Mouse (Mus musculus) testis, adult 2 months (tissue): Measurements from ENCODE around the gene Gm35549. TPM values are rescaled to one million over a fixed set of nuclear protein-coding genes. Genes with fewer than 3 reads are reported as not detected.

ENCODE experiments used
- H3K27ac ChIP-seq: fragments of 200-500 bp; 2 replicates; pipeline ENCODE4 v1.5.1; 2012; ENCODE audit warnings: low read depth, low read length; ENCODE audit not compliant: control insufficient read depth, insufficient read depth
- H3K27me3 ChIP-seq: fragments of 200-500 bp; 2 replicates; pipeline ENCODE4 v1.6.1; 2012; ENCODE audit warnings: mild to moderate bottlenecking, low read length, moderate library complexity; ENCODE audit not compliant: control insufficient read depth, insufficient read depth
- H3K36me3 ChIP-seq: fragments of 200-500 bp; 2 replicates; pipeline ENCODE4 v1.6.1; 2012; ENCODE audit warnings: mild to moderate bottlenecking, low read length; ENCODE audit not compliant: control insufficient read depth, insufficient read depth
- H3K4me1 ChIP-seq: fragments of 200-500 bp; 2 replicates; pipeline ENCODE4 v1.6.1; 2012; ENCODE audit warnings: low read length; ENCODE audit not compliant: control insufficient read depth, insufficient read depth
- H3K4me3 ChIP-seq: fragments of 200-500 bp; 2 replicates; pipeline ENCODE4 v1.5.1; 2012; ENCODE audit warnings: low read depth, mild to moderate bottlenecking, low read length, moderate library complexity, mixed read lengths; ENCODE audit not compliant: control insufficient read depth
- CTCF ChIP-seq: fragments of 200-500 bp; IDR thresholded peaks from 2 replicates; pipeline ENCODE4 v1.5.1; 2012; ENCODE audit warnings: low read depth, mild to moderate bottlenecking, inconsistent platforms, low read length, moderate library complexity; ENCODE audit not compliant: control insufficient read depth, insufficient read depth, insufficient replicate concordance
- POLR2A ChIP-seq: fragments of 200-500 bp; IDR thresholded peaks from 2 replicates; pipeline ENCODE4 v1.6.1; 2012; ENCODE audit warnings: low read depth, mild to moderate bottlenecking, inconsistent platforms, low read length, moderate library complexity; ENCODE audit not compliant: control insufficient read depth
- polyA plus RNA-seq: library from polyadenylated mRNA; depleted of rRNA; stranded (reverse); fragments of >200 nt; gene quantifications from 2 replicates; pipeline ENCODE4 v1.2.3, GENCODE M21; 2012; rRNA removed

Gm35549 gene
- 27.7 and 28.0 TPM in 2 replicates for polyA plus RNA-seq

DNA sequence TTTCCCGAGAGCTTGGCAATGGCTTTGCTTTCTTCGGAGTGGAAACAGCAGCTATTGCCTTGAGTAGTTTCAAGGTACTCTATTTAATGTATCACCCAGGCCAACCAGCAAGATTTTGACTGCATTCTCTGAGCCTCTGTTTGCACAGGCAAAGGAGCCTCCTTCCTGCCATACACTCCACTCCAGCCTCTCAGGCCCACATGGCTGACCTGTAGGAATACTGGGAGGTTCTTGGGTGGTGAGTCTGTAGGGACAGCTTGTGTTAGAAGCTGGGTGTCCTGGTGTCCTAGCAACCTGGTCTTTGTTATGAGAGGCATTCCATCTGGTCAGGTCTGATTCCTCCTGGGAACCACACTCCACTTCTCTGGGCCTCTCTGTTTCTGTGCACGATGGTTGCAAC lies at the start of gene Gm35549:
Gm35549 (minus strand) TSS at position 276 of the 400 bp plus-strand sequence.
- H3K4me3 ChIP-seq = peak within 1 kb of the TSS; percentile 67
- TF ChIP-seq CTCF = no peak
- TF ChIP-seq POLR2A = peak; percentile 23; the same call in 1 of the 2 replicates
- H3K4me1 ChIP-seq = no peaks in the 10 kb centered on the region; the same call in 1 of the 2 replicates
- 0 out of 2 replicates have a peak within 1 kb of the TSS, but pooled peaks have one; percentile 10 for H3K27ac ChIP-seq
- no peaks in the 10 kb centered on the region for H3K27me3 ChIP-seq
- no peaks in the 10 kb centered on the region for H3K36me3 ChIP-seq

GRCm38 (mm10) chr9:122886372-122887179 lies 42.7 kb upstream of the Gm35549 start:
- Histone ChIP-seq H3K36me3 (peaks cover 1% of the 10 kb centered on the region), H3K27me3 (no peaks in the 10 kb centered on the region), H3K4me1 (peaks cover 4% of the 10 kb centered on the region), H3K4me3 (peak overlapping the region; percentile 96), H3K27ac (peak overlapping the region; percentile 96)
- peak; percentile 98 for TF ChIP-seq POLR2A
- TF ChIP-seq CTCF = no peak

DNA sequence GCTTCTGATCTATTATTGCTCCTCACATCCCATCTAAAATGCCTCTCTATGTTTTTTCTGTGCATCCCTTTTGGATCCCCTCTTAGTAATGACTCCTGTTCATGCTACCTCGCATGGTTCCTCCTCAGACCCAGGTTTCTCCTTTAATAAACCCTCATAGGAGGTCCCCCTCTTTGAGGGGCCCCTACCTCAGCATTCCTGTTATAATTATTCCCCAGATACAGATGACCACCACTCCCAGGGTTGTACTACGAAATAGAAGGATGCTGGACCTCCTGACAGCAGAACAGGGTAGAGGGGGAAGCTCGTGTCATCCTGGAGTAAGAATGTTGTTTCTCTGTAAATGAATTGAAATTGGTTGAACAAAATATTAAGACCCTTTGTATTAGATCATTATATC lies 41.5 kb upstream of the Gm35549 start, which contains the start of gene Zkscan7:
Zkscan7 (plus strand) TSS at position 301 of the 400 bp plus-strand sequence.
- TF ChIP-seq POLR2A = no peak
- TF ChIP-seq CTCF = no peak
- Histone ChIP-seq H3K4me1 (peaks cover 4% of the 10 kb centered on the region), H3K27me3 (no peaks in the 10 kb centered on the region), H3K36me3 (peaks cover 1% of the 10 kb centered on the region), H3K27ac (peak within 1 kb of the TSS; percentile 96), H3K4me3 (peak within 1 kb of the TSS; percentile 96)

GRCm38 (mm10) chr9:122875145-122875544 lies 31.3 kb upstream of the Gm35549 start:
- no peak for TF ChIP-seq POLR2A
- H3K36me3 ChIP-seq = no peaks in the 10 kb centered on the region
- no peaks in the 10 kb centered on the region for H3K27me3 ChIP-seq
- no peaks in the 10 kb centered on the region for H3K4me1 ChIP-seq
- H3K4me3 ChIP-seq = no peak overlapping the region
- no peak overlapping the region for H3K27ac ChIP-seq

DNA sequence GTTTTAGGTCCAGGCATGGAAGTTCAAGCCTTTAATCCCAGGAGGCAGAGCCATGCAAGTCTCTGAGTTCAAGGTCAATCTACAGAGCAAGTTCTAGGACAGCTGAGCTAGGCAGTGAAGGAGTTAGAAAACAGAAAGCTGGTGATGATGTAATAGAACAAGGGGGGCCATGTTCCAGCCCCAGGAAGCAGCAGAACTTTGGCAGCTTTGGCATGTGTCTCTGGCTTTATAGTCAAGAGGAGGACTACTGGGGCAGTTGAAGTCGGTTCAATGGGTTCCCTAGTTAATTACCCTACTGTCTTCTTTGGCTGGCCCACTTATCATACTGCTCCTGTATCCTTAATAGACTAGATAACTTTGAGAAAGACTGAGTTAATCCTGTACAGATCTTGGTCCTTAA lies 30.8 kb upstream of the Gm35549 start:
- no peak for TF ChIP-seq POLR2A
- no peak for TF ChIP-seq CTCF
- no peak overlapping the region for H3K4me3 ChIP-seq
- no peaks in the 10 kb centered on the region for H3K27me3 ChIP-seq
- H3K27ac ChIP-seq = no peak overlapping the region
- H3K4me1 ChIP-seq = no peaks in the 10 kb centered on the region
- H3K36me3 ChIP-seq = no peaks in the 10 kb centered on the region

GRCm38 (mm10) chr9:122872595-122872994 lies 28.8 kb upstream of the Gm35549 start:
- H3K4me1 ChIP-seq = no peaks in the 10 kb centered on the region
- TF ChIP-seq CTCF (no peak), POLR2A (no peak)
- no peak overlapping the region for H3K27ac ChIP-seq
- H3K27me3 ChIP-seq = no peaks in the 10 kb centered on the region
- no peak overlapping the region for H3K4me3 ChIP-seq
- H3K36me3 ChIP-seq = no peaks in the 10 kb centered on the region

DNA sequence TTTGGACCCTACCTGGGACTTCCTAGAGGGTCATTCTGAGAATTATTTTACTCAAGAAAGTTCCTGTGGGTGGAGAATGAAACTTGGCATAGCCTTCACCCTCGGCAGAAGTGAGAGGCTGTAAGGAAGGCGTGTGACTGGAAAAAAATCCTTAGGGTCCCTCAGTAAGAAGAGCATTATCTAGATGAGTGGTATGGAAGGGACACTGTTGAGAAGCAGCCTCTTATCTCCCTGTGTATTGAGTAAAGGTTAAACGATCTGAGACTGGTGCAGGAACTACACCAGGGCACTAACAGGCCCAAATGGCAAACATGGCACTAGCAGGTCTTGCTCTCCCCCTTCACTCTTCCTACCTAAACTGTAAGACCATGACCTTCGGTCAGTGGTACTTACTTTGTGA lies 22.4 kb upstream of the Gm35549 start:
- Histone ChIP-seq H3K4me1 (peaks cover 3% of the 10 kb centered on the region; the same call in 1 of the 2 replicates), H3K36me3 (peaks cover 2% of the 10 kb centered on the region; the same call in 1 of the 2 replicates), H3K4me3 (peak overlapping the region; percentile 100), H3K27ac (no peak overlapping the region; the same call in 1 of the 2 replicates), H3K27me3 (no peaks in the 10 kb centered on the region)
- TF ChIP-seq CTCF (no peak), POLR2A (no peak)
